Mouse (Mus musculus) kidney, postnatal 0 days (tissue): ENCODE results near the gene Baz2b. TPM values are rescaled to one million over a fixed set of nuclear protein-coding genes. Genes with fewer than 3 reads are reported as not detected.

Experiments
- ATAC-seq: fragments of 200-750 bp; cut with Nextera tagmentation; replicated peaks from 2 replicates; pipeline ENCODE4 v1.8.0; 2017; ENCODE audit warnings: low read depth, moderate number of reproducible peaks, moderate TSS enrichment, moderate library complexity; ENCODE audit not compliant: low FRiP score
- DNase-seq: peaks from one replicate; pipeline ENCODE4 v3.0.0-alpha.2; 2016; ENCODE audit warnings: low spot score
- H3K27ac ChIP-seq: fragments of 300-500 bp; sonication (generic); 2 replicates; pipeline ENCODE4 v1.5.1; 2014; ENCODE audit warnings: mild to moderate bottlenecking
- H3K27me3 ChIP-seq: fragments of 300-500 bp; sonication (generic); 2 replicates; pipeline ENCODE4 v1.6.1; 2014; ENCODE audit warnings: low read length, mixed read lengths; ENCODE audit not compliant: insufficient read depth
- H3K36me3 ChIP-seq: fragments of 300-500 bp; sonication (generic); 2 replicates; pipeline ENCODE4 v1.6.1; 2014; ENCODE audit warnings: low read length, mixed read lengths; ENCODE audit not compliant: insufficient read depth
- H3K4me1 ChIP-seq: fragments of 300-500 bp; sonication (generic); replicated peaks from 2 replicates; pipeline ENCODE4 v1.6.1; 2014; ENCODE audit warnings: antibody characterized with exemption, low read length, mixed read lengths; ENCODE audit not compliant: insufficient read depth
- H3K4me2 ChIP-seq: fragments of 300-500 bp; sonication (generic); 2 replicates; pipeline ENCODE4 v1.6.1; 2014; ENCODE audit warnings: mild to moderate bottlenecking, low read length, moderate library complexity, mixed read lengths
- H3K4me3 ChIP-seq: fragments of 300-500 bp; sonication (generic); replicated peaks from 2 replicates; pipeline ENCODE4 v1.5.1; 2014; ENCODE audit warnings: low read depth, low read length
- H3K9ac ChIP-seq: fragments of 300-500 bp; sonication (generic); 2 replicates; pipeline ENCODE4 v1.6.1; 2014; ENCODE audit warnings: low read depth, low read length
- H3K9me3 ChIP-seq: fragments of 300-500 bp; sonication (generic); replicated peaks from 2 replicates; pipeline ENCODE4 v1.6.1; 2016; ENCODE audit warnings: low read length, inconsistent platforms, mixed read lengths
- CTCF ChIP-seq: IDR thresholded peaks from 2 replicates; pipeline ENCODE4 v1.5.1; 2016; ENCODE audit warnings: antibody characterized with exemption, low read depth, mild to moderate bottlenecking, moderate library complexity
- WGBS: fragments of 180-500 bp; shearing (Covaris S2); extraction: QIAGEN DNeasy Blood & Tissue Kit; methylation state at CpG from one replicate; pipeline ENCODE4 v1.1.7; 2014; 5-methylcytosine and 5-hydroxymethylcytosine counted together
- polyA plus RNA-seq: library from polyadenylated mRNA; unstranded; fragments of >200 nt; fragmentation: Nextera tagmentation; extraction: Ambion mirVana; gene quantifications from 2 replicates; pipeline ENCODE4 v1.2.1, GENCODE M21; 2015

Baz2b gene
- polyA plus RNA-seq, 1 experiment from 2014 or later, result 51.7 TPM

- Histone ChIP-seq H3K36me3 (no peaks in the 10 kb centered on the region), H3K4me2 (no peak overlapping the region), H3K4me3 (no peak overlapping the region), H3K27ac (no peak overlapping the region), H3K9me3 (no peaks in the 10 kb centered on the region), H3K9ac (no peak overlapping the region), H3K27me3 (no peaks in the 10 kb centered on the region), H3K4me1 (peaks cover 14% of the 10 kb centered on the region; the same call in 1 of the 2 replicates)
- 54% methylated on average over 8 of the region's 8 CpGs for WGBS
- no peak for TF ChIP-seq CTCF
- ATAC-seq (no peak), DNase-seq (no peak)
These were observed 123.3 kb downstream of the Baz2b start for GRCm38 (mm10) chr2:60086197-60086903.

GRCm38 (mm10) chr2:60084823-60085222, 124.8 kb downstream of the Baz2b start:
- WGBS, result 100% methylated on average over 1 of the region's 1 CpGs
- Histone ChIP-seq H3K9ac (no peak overlapping the region), H3K36me3 (no peaks in the 10 kb centered on the region), H3K4me3 (no peak overlapping the region), H3K9me3 (no peaks in the 10 kb centered on the region), H3K4me2 (no peak overlapping the region), H3K27ac (no peak overlapping the region), H3K4me1 (0 out of 2 replicates have a peak, but pooled peaks cover 10% of the 10 kb centered on the region), H3K27me3 (no peaks in the 10 kb centered on the region)
- ATAC-seq (no peak), DNase-seq (no peak)
- TF ChIP-seq CTCF, result no peak

- Histone ChIP-seq H3K9me3 (no peaks in the 10 kb centered on the region), H3K4me1 (0 out of 2 replicates have a peak, but pooled peaks cover 10% of the 10 kb centered on the region), H3K27ac (peak overlapping the region; percentile 10; the same call in 1 of the 2 replicates), H3K36me3 (no peaks in the 10 kb centered on the region), H3K4me2 (peak overlapping the region; percentile 18; the same call in 1 of the 2 replicates), H3K9ac (no peak overlapping the region), H3K27me3 (no peaks in the 10 kb centered on the region), H3K4me3 (no peak overlapping the region)
- 35% methylated on average over 7 of the region's 7 CpGs for WGBS
- ATAC-seq, result no peak
- DNase-seq, result peak; percentile 63
- TF ChIP-seq CTCF, result no peak
These were observed 126.5 kb downstream of the Baz2b start for GRCm38 (mm10) chr2:60082984-60083636.

- Histone ChIP-seq H3K27ac (no peak overlapping the region), H3K4me3 (no peak overlapping the region), H3K9ac (no peak overlapping the region), H3K4me2 (no peak overlapping the region), H3K36me3 (no peaks in the 10 kb centered on the region), H3K4me1 (0 out of 2 replicates have a peak, but pooled peaks cover 10% of the 10 kb centered on the region), H3K27me3 (no peaks in the 10 kb centered on the region), H3K9me3 (no peaks in the 10 kb centered on the region)
- ATAC-seq (no peak), DNase-seq (no peak)
- WGBS, result 87% methylated on average over 4 of the region's 4 CpGs
- no peak for TF ChIP-seq CTCF
These were observed 127.4 kb downstream of the Baz2b start for GRCm38 (mm10) chr2:60082225-60082624.

GRCm38 (mm10) chr2:60080831-60081230, 128.8 kb downstream of the Baz2b start:
- H3K27me3 ChIP-seq, result no peaks in the 10 kb centered on the region
- no peak overlapping the region for H3K4me2 ChIP-seq
- no peaks in the 10 kb centered on the region for H3K36me3 ChIP-seq
- H3K4me1 ChIP-seq, result 0 out of 2 replicates have a peak, but pooled peaks cover 10% of the 10 kb centered on the region
- 82% methylated on average over 4 of the region's 4 CpGs for WGBS
- H3K9me3 ChIP-seq, result no peaks in the 10 kb centered on the region
- DNase-seq (no peak), ATAC-seq (no peak)
- TF ChIP-seq CTCF, result no peak
- no peak overlapping the region for H3K4me3 ChIP-seq
- H3K27ac ChIP-seq, result no peak overlapping the region
- H3K9ac ChIP-seq, result no peak overlapping the region

- Histone ChIP-seq H3K4me3 (no peak overlapping the region), H3K4me2 (no peak overlapping the region), H3K27ac (no peak overlapping the region), H3K4me1 (no peaks in the 10 kb centered on the region), H3K27me3 (no peaks in the 10 kb centered on the region), H3K9ac (no peak overlapping the region), H3K36me3 (0 out of 2 replicates have a peak, but pooled peaks cover 3% of the 10 kb centered on the region), H3K9me3 (no peaks in the 10 kb centered on the region)
- no peak for DNase-seq
- WGBS, result 73% methylated on average over 9 of the region's 9 CpGs
- ATAC-seq, result no peak
- no peak for TF ChIP-seq CTCF
These were observed 132.0 kb downstream of the Baz2b start for GRCm38 (mm10) chr2:60077631-60078030.
